ENCODE assay signal across 8 mouse cellular contexts in genomic region chr5:111506821-111507220, GRCm38 (mm10).
DNase-seq lines count a peak whose midpoint lies in the region; ATAC-seq and TF ChIP-seq lines count a peak whose summit lies in the region.

No protein-coding gene starts in this region.

- H3K36me3 ChIP-seq in heart, embryonic 13.5 days = no peaks in the 10 kb centered on the region
- no peaks in the 10 kb centered on the region for H3K36me3 ChIP-seq in limb, embryonic 14.5 days (ENCODE audit: control insufficient read depth, insufficient read depth, low read length)

- peak; percentile 54 for DNase-seq in adrenal gland, postnatal 10 days
- DNase-seq in adrenal gland, adult 18-20 months (ENCODE audit: low spot score in 2 of 2) = no peak
- peak; percentile 59 for DNase-seq in adrenal gland, postnatal 14 days
- DNase-seq in limb, embryonic 14.5 days (ENCODE audit: low spot score) = peak; percentile 52
- DNase-seq in spleen, postnatal 4 days (ENCODE audit: low spot score in 2 of 2) = peak; percentile 65 to 73
- DNase-seq in left cerebral cortex, adult 11 months (ENCODE audit: low spot score) = no peak
- no peak for DNase-seq in MN1 (ENCODE audit: low spot score)

- TF ChIP-seq POLR2A in limb, embryonic 14.5 days (IDR thresholded peaks at IDR 0.05; ENCODE audit: borderline replicate concordance, extremely low read depth, insufficient read depth, insufficient read length) = no peak

- H3K4me1 ChIP-seq in heart, embryonic 13.5 days = peaks cover 57% of the 10 kb centered on the region
- peaks cover 10% of the 10 kb centered on the region; the same call in 1 of the 2 replicates for H3K4me1 ChIP-seq in limb, embryonic 14.5 days (ENCODE audit: control insufficient read depth, insufficient read depth, low read length)

- H3K4me2 ChIP-seq in heart, embryonic 13.5 days = peak overlapping the region; percentile 26
- no peak overlapping the region for H3K4me2 ChIP-seq in limb, embryonic 14.5 days (replicated peaks; ENCODE audit: low read depth, low read length, severe bottlenecking)

- H3K9ac ChIP-seq in heart, embryonic 13.5 days = 0 out of 2 replicates have a peak overlapping the region, but pooled peaks have one; percentile 42
- H3K9ac ChIP-seq in limb, embryonic 14.5 days (ENCODE audit: low read depth, low read length, severe bottlenecking) = no peak overlapping the region

- WGBS in heart, embryonic 13.5 days = 13% methylated on average over 6 of the region's 6 CpGs
- 66% methylated on average over 6 of the region's 6 CpGs for WGBS in limb, embryonic 14.5 days

- H3K4me3 ChIP-seq in heart, embryonic 13.5 days = no peak overlapping the region
- H3K4me3 ChIP-seq in limb, embryonic 14.5 days (replicated peaks; ENCODE audit: low read length) = no peak overlapping the region

- H3K9me3 ChIP-seq in heart, embryonic 13.5 days = no peaks in the 10 kb centered on the region
- no peaks in the 10 kb centered on the region for H3K9me3 ChIP-seq in limb, embryonic 14.5 days (ENCODE audit: control insufficient read depth, low read length)

- peak; percentile 67; the same call in 1 of the 2 replicates for ATAC-seq in heart, embryonic 13.5 days (ENCODE audit: extremely low read depth, insufficient number of reproducible peaks, low FRiP score, low TSS enrichment)
- peak; percentile 49; the same call in 1 of the 2 replicates for ATAC-seq in limb, embryonic 14.5 days (ENCODE audit: low FRiP score, low read depth)

- H3K27me3 ChIP-seq in heart, embryonic 13.5 days (replicated peaks) = peaks cover 3% of the 10 kb centered on the region; the same call in 1 of the 2 replicates
- no peaks in the 10 kb centered on the region for H3K27me3 ChIP-seq in limb, embryonic 14.5 days (ENCODE audit: control insufficient read depth, insufficient read depth, low read length)

- peak overlapping the region; percentile 80 for H3K27ac ChIP-seq in heart, embryonic 13.5 days (replicated peaks)
- no peak overlapping the region for H3K27ac ChIP-seq in limb, embryonic 14.5 days (replicated peaks; ENCODE audit: low read depth, low read length)

Comparison
In these comparisons a context has a peak if more than half of its experiments do, and no peak if none do; other contexts are left out.
1. DNase-seq: peak in adrenal gland, postnatal 10 days (single experiment), adrenal gland, postnatal 14 days (single experiment), limb, embryonic 14.5 days (single experiment) and spleen, postnatal 4 days (2 of 2); none in adrenal gland, adult 18-20 months (0 of 2), left cerebral cortex, adult 11 months (single experiment) and MN1 (single experiment).